Mouse (Mus musculus): ENCODE measurements at regions not wholly inside any gene's neighbourhood (a gene's known extent, or its start where the extent isn't known, plus 50 kb on each side); places are given as distances from the start of the nearest gene placed in this dataset.
A peak's percentile ranks its signal among the peaks of the same experiment; 100 is the strongest.

- no peak for DNase-seq (ENCODE audit: low read depth)
Measured at GRCm38 (mm10) chr19:21214253-21214652, 57.8 kb upstream of the Zfand5 start.

GRCm38 (mm10) chr19:21193461-21193860, 78.6 kb upstream of the Zfand5 start:
- no peak for DNase-seq (ENCODE audit: low read depth)

- DNase-seq (ENCODE audit: low read depth), result no peak
Measured at GRCm38 (mm10) chr19:21192576-21192975, 79.5 kb upstream of the Zfand5 start.

GRCm38 (mm10) chr19:21189216-21189615, 82.9 kb upstream of the Zfand5 start:
- no peak for DNase-seq (ENCODE audit: low read depth)

- DNase-seq (ENCODE audit: low read depth), result no peak
Measured at GRCm38 (mm10) chr19:21186656-21187055, 85.4 kb upstream of the Zfand5 start.

- no peak for DNase-seq (ENCODE audit: low read depth)
Measured at GRCm38 (mm10) chr19:21186016-21186415, 86.1 kb upstream of the Zfand5 start.

- no peak for DNase-seq (ENCODE audit: low read depth)
Measured at GRCm38 (mm10) chr19:21183028-21183427, 89.0 kb upstream of the Zfand5 start.

- DNase-seq (ENCODE audit: low read depth), result no peak
Measured at GRCm38 (mm10) chr19:21179886-21180285, 92.2 kb upstream of the Zfand5 start.

GRCm38 (mm10) chr19:21175426-21175831, 96.6 kb upstream of the Zfand5 start:
- no peak for DNase-seq (ENCODE audit: low read depth)

- no peak for DNase-seq (ENCODE audit: low read depth)
Measured at GRCm38 (mm10) chr19:21174636-21175035, 97.4 kb upstream of the Zfand5 start.

- DNase-seq (ENCODE audit: low read depth), result no peak
Measured at GRCm38 (mm10) chr19:21173896-21174483, 98.1 kb upstream of the Zfand5 start.

- DNase-seq (ENCODE audit: low read depth), result peak; percentile 37
Measured at GRCm38 (mm10) chr19:21171191-21171590, 100.9 kb upstream of the Zfand5 start.

- no peak for DNase-seq (ENCODE audit: low read depth)
Measured at GRCm38 (mm10) chr19:21170785-21171184, 101.3 kb upstream of the Zfand5 start.

- DNase-seq (ENCODE audit: low read depth), result no peak
Measured at GRCm38 (mm10) chr19:21166939-21167338, 105.1 kb upstream of the Zfand5 start.

GRCm38 (mm10) chr19:21166465-21166860, 105.6 kb upstream of the Zfand5 start:
- DNase-seq (ENCODE audit: low read depth), result no peak

- no peak for DNase-seq (ENCODE audit: low read depth)
Measured at GRCm38 (mm10) chr19:21165763-21166464, 106.2 kb upstream of the Zfand5 start.

GRCm38 (mm10) chr19:21163978-21164377, 108.1 kb upstream of the Zfand5 start:
- DNase-seq (ENCODE audit: low read depth), result no peak

GRCm38 (mm10) chr19:21160946-21161345, 111.1 kb upstream of the Zfand5 start:
- DNase-seq (ENCODE audit: low read depth), result no peak

GRCm38 (mm10) chr19:21159189-21160137, 112.6 kb upstream of the Zfand5 start:
- DNase-seq (ENCODE audit: low read depth), result no peak

- DNase-seq (ENCODE audit: low read depth), result no peak
Measured at GRCm38 (mm10) chr19:21154162-21154561, 117.9 kb upstream of the Zfand5 start.

GRCm38 (mm10) chr19:21152027-21152426, 120.1 kb upstream of the Zfand5 start:
- no peak for DNase-seq (ENCODE audit: low read depth)

- DNase-seq (ENCODE audit: low read depth), result no peak
Measured at GRCm38 (mm10) chr19:21150849-21151248, 121.2 kb upstream of the Zfand5 start.

- DNase-seq (ENCODE audit: low read depth), result no peak
Measured at GRCm38 (mm10) chr19:21150241-21150640, 121.8 kb upstream of the Zfand5 start.

Data from NIH3T3 (cell line).